Mouse (Mus musculus) hindbrain, postnatal 0 days (tissue): ENCODE data around the gene Ifnlr1. TPM values are rescaled to one million over a fixed set of nuclear protein-coding genes. Genes with fewer than 3 reads are reported as not detected.
"Not testable (repeated sequence)": the region's sequence is repeated elsewhere in the genome, so short reads cannot be mapped to it uniquely, and the experiment has no call there.

Experiments
- ATAC-seq: fragments of 200-750 bp; cut with Nextera tagmentation; 2 replicates; pipeline ENCODE4 v1.8.0; 2017; ENCODE audit warnings: mild to moderate bottlenecking, moderate TSS enrichment, moderate library complexity
- DNase-seq: peaks from one replicate; pipeline ENCODE4 v3.0.0-alpha.2; 2015; ENCODE audit warnings: low spot score
- H3K27ac ChIP-seq: fragments of 300-500 bp; sonication (generic); 2 replicates; pipeline ENCODE4 v1.5.1; 2014; ENCODE audit warnings: mild to moderate bottlenecking
- H3K27me3 ChIP-seq: fragments of 300-500 bp; sonication (generic); 2 replicates; pipeline ENCODE4 v1.6.1; 2014; ENCODE audit warnings: low read length, mixed read lengths; ENCODE audit not compliant: insufficient read depth
- H3K36me3 ChIP-seq: fragments of 300-500 bp; sonication (generic); 2 replicates; pipeline ENCODE4 v1.6.1; 2014; ENCODE audit warnings: low read length, mixed read lengths; ENCODE audit not compliant: insufficient read depth
- H3K4me1 ChIP-seq: fragments of 300-500 bp; sonication (generic); 2 replicates; pipeline ENCODE4 v1.6.1; 2014; ENCODE audit warnings: antibody characterized with exemption, low read length, mixed read lengths; ENCODE audit not compliant: insufficient read depth
- H3K4me2 ChIP-seq: fragments of 300-500 bp; sonication (generic); 2 replicates; pipeline ENCODE4 v1.6.1; 2014; ENCODE audit warnings: low read depth, mild to moderate bottlenecking, low read length, moderate library complexity, mixed read lengths
- H3K4me3 ChIP-seq: fragments of 300-500 bp; sonication (generic); 2 replicates; pipeline ENCODE4 v1.5.1; 2014; ENCODE audit warnings: low read length
- H3K9ac ChIP-seq: fragments of 300-500 bp; sonication (generic); replicated peaks from 2 replicates; pipeline ENCODE4 v1.6.1; 2014; ENCODE audit warnings: mild to moderate bottlenecking, low read length, moderate library complexity, mixed read lengths
- H3K9me3 ChIP-seq: fragments of 300-500 bp; sonication (generic); 2 replicates; pipeline ENCODE4 v1.6.1; 2016; ENCODE audit warnings: low read length, mixed read lengths
- CTCF ChIP-seq: IDR thresholded peaks from 2 replicates; pipeline ENCODE4 v1.5.1; 2016; ENCODE audit warnings: antibody characterized with exemption, control low read depth, low read depth
- WGBS: fragments of 180-500 bp; shearing (Covaris S2); extraction: QIAGEN DNeasy Blood & Tissue Kit; methylation state at CpG from one replicate; pipeline ENCODE4 v1.1.7; 2014; 5-methylcytosine and 5-hydroxymethylcytosine counted together
- polyA plus RNA-seq: library from polyadenylated mRNA; unstranded; fragments of >200 nt; fragmentation: Nextera tagmentation; extraction: Ambion mirVana; gene quantifications from 2 replicates; pipeline ENCODE4 v1.2.1, GENCODE M21; 2015
- total RNA-seq: library from RNA; depleted of rRNA; stranded (reverse); fragments of >200 nt; gene quantifications from 2 replicates; pipeline ENCODE4 v1.2.3, GENCODE M21; 2014; rRNA removed

Ifnlr1 gene
- total RNA-seq, result 0.22 and 0.58 TPM in 2 replicates
- polyA plus RNA-seq, result 0.11 and 0.23 TPM in 2 replicates

DNA sequence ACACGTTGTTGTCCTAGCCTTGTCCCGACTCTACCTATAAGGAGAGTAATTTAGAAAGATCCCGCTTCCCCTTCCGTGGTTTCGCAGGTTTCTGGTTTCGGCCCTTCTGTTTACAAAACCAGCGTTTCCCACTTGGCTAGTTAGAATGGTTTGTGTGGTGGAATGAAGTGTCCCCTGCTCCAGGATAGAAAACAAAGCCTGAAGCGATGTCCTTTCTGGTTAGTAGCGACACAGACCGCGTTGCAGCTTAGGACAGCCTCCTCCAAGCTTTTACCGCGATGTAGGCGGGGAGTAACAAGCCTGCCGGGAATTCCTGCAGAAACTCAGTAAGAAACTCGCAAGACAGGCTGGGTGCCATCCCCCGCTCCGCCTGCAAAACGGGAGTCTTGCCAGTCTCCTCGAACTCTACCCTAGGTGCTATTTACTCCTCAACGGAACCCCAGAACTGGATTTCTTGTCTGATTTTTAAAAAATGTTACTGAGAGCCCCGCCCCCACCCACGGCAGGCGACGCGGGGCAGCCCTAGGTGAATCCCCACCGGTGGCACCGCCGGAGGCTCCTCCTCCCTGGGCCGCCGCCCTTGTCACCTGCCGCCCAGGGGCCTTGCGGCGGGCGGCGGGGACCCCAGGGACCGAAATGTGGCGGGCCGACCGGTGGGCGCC lies at the start of gene Ifnlr1:
TSS of gene Ifnlr1 (plus strand) at position 382 of the 662 bp plus-strand sequence.
- Histone ChIP-seq H3K9ac (peak within 1 kb of the TSS; percentile 43), H3K4me1 (no peaks in the 10 kb centered on the region), H3K27me3 (peaks cover 22% of the 10 kb centered on the region), H3K4me2 (peak within 1 kb of the TSS; percentile 98), H3K9me3 (no peaks in the 10 kb centered on the region), H3K4me3 (peak within 1 kb of the TSS; percentile 55), H3K27ac (no peak within 1 kb of the TSS), H3K36me3 (no peaks in the 10 kb centered on the region)
- DNase-seq (peak; percentile 37), ATAC-seq (no peak)
- no peak for TF ChIP-seq CTCF
- 2% methylated on average over 41 of the region's 41 CpGs for WGBS

DNA sequence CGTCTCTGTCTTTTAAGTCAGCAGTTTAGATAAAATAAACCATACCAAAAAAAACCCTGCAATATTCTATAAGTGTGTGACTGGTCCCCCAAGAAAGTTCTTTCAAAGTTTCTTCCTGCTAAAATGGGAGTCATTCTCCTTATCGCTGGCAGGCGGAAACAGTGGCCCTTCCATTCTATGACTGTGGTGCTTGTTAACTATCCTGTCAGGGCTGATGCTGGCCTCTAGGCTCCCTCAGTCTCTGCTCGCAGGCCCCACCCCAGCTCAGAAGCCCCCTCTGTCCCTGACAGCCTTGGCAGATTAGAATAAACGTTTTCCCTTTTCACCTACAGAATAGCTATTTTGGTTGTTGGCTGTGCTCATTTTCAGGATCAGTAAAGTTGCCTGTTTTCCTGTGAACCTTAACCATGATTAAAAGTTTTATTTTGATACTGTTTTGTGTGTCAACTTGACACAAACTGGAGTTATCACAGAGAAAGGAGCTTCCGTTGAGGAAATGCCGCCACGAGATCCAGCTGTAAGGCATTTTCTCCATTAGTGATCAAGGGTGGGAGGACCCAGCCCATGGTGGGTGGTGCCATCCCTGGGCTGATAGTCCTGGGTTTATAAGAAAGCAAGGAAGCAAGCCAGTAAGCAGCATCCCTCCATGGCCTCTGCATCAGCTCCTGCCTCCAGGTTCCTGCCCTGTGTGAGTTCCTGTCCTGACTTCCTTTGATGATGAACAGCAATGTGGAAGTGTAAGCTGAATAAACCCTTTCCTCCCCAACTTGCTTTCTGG lies 44.6 kb upstream of the Ifnlr1 start:
- H3K4me1 ChIP-seq, H3K4me2 ChIP-seq, H3K4me3 ChIP-seq, ATAC-seq, H3K9me3 ChIP-seq, H3K27me3 ChIP-seq, DNase-seq, H3K27ac ChIP-seq, H3K9ac ChIP-seq, H3K36me3 ChIP-seq: not testable (repeated sequence)
- 82% methylated on average over 8 of the region's 8 CpGs for WGBS

DNA sequence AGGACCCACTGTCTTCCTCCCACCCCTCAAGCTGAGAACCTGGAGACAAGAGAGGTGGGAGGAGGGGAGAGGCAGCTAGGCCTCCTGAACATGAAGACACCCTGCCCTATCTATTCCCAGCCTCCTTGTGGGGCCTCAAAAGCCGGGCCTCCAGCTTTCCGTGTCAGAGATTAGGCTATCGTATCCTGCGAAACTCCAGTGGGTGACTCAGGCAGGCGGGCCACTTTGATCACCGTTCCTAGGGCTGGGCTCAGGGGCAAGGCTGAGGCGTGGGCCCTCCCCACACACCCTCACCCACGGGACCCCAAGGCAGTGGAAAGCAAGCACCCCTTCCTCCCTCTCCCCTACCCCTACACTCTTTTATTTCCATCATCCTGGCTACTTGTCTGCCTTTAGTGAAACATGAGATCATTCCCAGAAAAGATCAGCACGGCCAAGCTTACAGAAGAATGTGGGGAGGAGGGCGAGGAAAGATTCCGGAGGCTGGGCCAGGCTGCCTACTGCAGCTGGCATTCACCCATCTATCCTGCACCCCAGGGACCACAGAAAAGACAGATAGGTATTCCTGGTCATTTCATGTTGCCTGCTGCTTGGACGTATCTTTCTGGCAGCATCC lies 41.0 kb upstream of the Ifnlr1 start:
- ATAC-seq, result no peak
- no peak overlapping the region for H3K27ac ChIP-seq
- no peak for TF ChIP-seq CTCF
- no peak overlapping the region for H3K4me2 ChIP-seq
- WGBS, result 71% methylated on average over 12 of the region's 12 CpGs
- no peaks in the 10 kb centered on the region for H3K36me3 ChIP-seq
- H3K4me3 ChIP-seq, result no peak overlapping the region
- no peaks in the 10 kb centered on the region for H3K27me3 ChIP-seq
- no peak for DNase-seq
- no peaks in the 10 kb centered on the region for H3K9me3 ChIP-seq
- no peak overlapping the region for H3K9ac ChIP-seq
- H3K4me1 ChIP-seq, result no peaks in the 10 kb centered on the region

DNA sequence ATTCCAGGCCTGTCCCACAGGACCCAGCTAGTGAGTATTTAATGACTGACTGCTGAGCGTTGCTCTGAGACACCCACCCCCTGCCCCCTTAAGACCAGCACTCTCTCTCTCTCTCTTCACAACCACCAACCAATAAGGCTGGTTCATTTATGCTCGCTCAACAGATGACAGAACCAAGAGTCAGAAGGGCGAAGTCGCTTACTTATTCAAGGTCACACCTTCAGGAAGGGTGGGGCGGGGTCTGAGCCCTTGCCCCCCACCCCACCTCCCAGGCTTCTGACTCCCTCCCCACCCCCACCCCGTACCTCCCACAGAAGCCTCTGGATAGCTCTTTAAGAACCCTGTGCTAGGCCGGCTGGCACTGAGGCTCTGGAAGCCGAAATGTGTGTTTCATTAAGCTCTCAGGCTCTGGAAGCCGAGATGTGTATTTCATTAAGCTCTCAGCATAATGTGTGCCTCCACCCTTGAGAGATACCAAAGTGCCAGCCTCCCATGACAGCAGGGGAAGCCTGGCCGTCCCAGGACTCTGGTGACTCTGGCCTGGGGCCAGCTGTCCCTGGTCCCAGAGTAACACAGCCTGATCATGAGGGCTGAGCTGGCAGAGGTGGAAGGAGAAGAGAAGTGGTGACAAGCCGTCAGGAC lies 33.0 kb upstream of the Ifnlr1 start:
- DNase-seq (peak; percentile 43), ATAC-seq (no peak; the same call in 1 of the 2 replicates)
- TF ChIP-seq CTCF, result no peak
- H3K27me3 ChIP-seq, result no peaks in the 10 kb centered on the region
- WGBS, result 49% methylated on average over 11 of the region's 11 CpGs
- H3K9me3 ChIP-seq, result no peaks in the 10 kb centered on the region
- no peak overlapping the region for H3K9ac ChIP-seq
- no peaks in the 10 kb centered on the region for H3K4me1 ChIP-seq
- H3K36me3 ChIP-seq, result no peaks in the 10 kb centered on the region
- no peak overlapping the region for H3K4me2 ChIP-seq
- H3K27ac ChIP-seq, result no peak overlapping the region
- no peak overlapping the region for H3K4me3 ChIP-seq

DNA sequence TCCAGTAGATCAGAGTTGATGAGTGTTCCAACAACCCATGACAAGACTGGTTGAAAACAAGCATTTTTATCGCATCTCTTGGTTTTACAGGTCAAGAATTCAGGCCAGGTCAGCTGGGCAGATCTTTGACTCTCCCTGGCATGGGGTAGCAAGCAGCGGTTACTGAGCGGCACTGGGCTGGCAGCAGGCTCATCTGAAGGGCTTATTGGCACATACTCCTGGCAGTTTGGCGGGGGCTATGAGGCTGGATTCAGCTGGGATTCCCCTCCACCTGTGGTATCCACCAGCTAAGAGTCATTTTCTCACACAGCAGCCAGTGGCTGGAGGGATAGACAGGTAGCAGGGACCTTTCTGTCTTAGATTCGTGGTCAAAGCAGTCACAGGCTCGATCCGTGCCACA lies 32.1 kb upstream of the Ifnlr1 start:
- Histone ChIP-seq H3K36me3 (no peaks in the 10 kb centered on the region), H3K4me1 (no peaks in the 10 kb centered on the region), H3K27me3 (no peaks in the 10 kb centered on the region), H3K4me3 (no peak overlapping the region), H3K27ac (no peak overlapping the region), H3K9ac (no peak overlapping the region), H3K9me3 (no peaks in the 10 kb centered on the region), H3K4me2 (no peak overlapping the region)
- WGBS, result 84% methylated on average over 7 of the region's 7 CpGs
- ATAC-seq (no peak), DNase-seq (no peak)
- no peak for TF ChIP-seq CTCF

DNA sequence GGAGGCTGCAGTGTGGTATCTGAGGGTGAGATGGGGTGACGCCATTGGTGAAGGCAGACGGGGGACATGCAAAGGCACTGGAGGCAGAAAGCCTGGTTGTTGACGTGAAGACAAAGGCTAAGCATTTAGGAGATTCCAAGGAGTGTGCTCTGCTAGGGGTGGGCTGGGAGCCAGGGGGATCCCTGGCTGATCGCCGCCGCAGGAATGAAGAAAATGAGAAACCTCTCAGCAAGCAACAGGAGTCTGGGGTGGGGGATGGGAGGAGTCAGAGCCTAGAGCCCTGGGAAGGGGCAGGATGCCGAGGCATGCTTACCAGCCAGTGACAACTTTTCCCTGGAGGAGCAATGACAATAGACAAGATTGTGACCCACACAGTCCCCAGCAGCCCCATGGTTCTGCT lies 30.6 kb upstream of the Ifnlr1 start:
- DNase-seq, result peak; percentile 23
- H3K9me3 ChIP-seq, result no peaks in the 10 kb centered on the region
- 17% methylated on average over 7 of the region's 7 CpGs for WGBS

More for the DNA sequence above, 30.6 kb upstream of the Ifnlr1 start:
- no peaks in the 10 kb centered on the region for H3K4me1 ChIP-seq
- H3K36me3 ChIP-seq, result no peaks in the 10 kb centered on the region
- H3K9ac ChIP-seq, result no peak overlapping the region
- H3K27ac ChIP-seq, result no peak overlapping the region
- no peaks in the 10 kb centered on the region for H3K27me3 ChIP-seq
- H3K4me3 ChIP-seq, result no peak overlapping the region
- 0 out of 2 replicates have a peak, but pooled peaks have one; percentile 28 for ATAC-seq
- TF ChIP-seq CTCF, result no peak
- no peak overlapping the region for H3K4me2 ChIP-seq
